Comparison of ENCODE assay signal across 8 mouse cellular contexts in genomic region chr3:89245688-89246171, GRCm38 (mm10). TPM values are rescaled to one million over a fixed set of nuclear protein-coding genes. Genes with fewer than 3 reads are reported as not detected.
DNase-seq lines count a peak whose midpoint lies in the region; ATAC-seq and TF ChIP-seq lines count a peak whose summit lies in the region.

Gene Krtcap2, plus strand, starts transcription at chr3:89245966.

- H3K9me3 ChIP-seq in forebrain, embryonic 12.5 days = no peaks in the 10 kb centered on the region
- no peaks in the 10 kb centered on the region for H3K9me3 ChIP-seq in heart, embryonic 16.5 days (replicated peaks; ENCODE audit: control insufficient read depth, low read length)
- no peaks in the 10 kb centered on the region for H3K9me3 ChIP-seq in midbrain, embryonic 12.5 days

- DNase-seq in left cerebral cortex, adult 18-20 months (ENCODE audit: low spot score in 2 of 2) = peak; percentile 63 to 74
- DNase-seq in left cerebral cortex, adult 11 months (ENCODE audit: low spot score) = no peak
- peak; percentile 70 to 77 for DNase-seq in layer of hippocampus, postnatal 36 days
- peak; percentile 53 for DNase-seq in thymus, postnatal 0 days (ENCODE audit: low spot score)

- TF ChIP-seq POLR2A in bone marrow, adult 2 months (IDR thresholded peaks at IDR 0.05; ENCODE audit: borderline replicate concordance, control insufficient read depth, low read depth, low read length) = no peak

- peak within 1 kb of the TSS; percentile 93 for H3K4me3 ChIP-seq in bone marrow, adult 2 months (replicated peaks; ENCODE audit: control insufficient read depth, low read depth, low read length)
- peak within 1 kb of the TSS; percentile 67 for H3K4me3 ChIP-seq in forebrain, embryonic 12.5 days (replicated peaks)
- H3K4me3 ChIP-seq in heart, embryonic 16.5 days (ENCODE audit: low read length) = peak within 1 kb of the TSS; percentile 87
- H3K4me3 ChIP-seq in midbrain, embryonic 12.5 days = peak within 1 kb of the TSS; percentile 78

- peak within 1 kb of the TSS; percentile 16; the same call in 1 of the 2 replicates for H3K27ac ChIP-seq in bone marrow, adult 2 months (ENCODE audit: control insufficient read depth, insufficient read depth, low read depth, low read length, poor library complexity)
- peak within 1 kb of the TSS; percentile 89 for H3K27ac ChIP-seq in forebrain, embryonic 12.5 days
- peak within 1 kb of the TSS; percentile 72 for H3K27ac ChIP-seq in heart, embryonic 16.5 days (ENCODE audit: low read length)
- peak within 1 kb of the TSS; percentile 90 for H3K27ac ChIP-seq in midbrain, embryonic 12.5 days (replicated peaks)

- WGBS in bone marrow, adult 2 months = 6% methylated on average over 20 of the region's 20 CpGs
- 4% methylated on average over 20 of the region's 20 CpGs for WGBS in forebrain, embryonic 12.5 days
- WGBS in heart, embryonic 16.5 days = 4% methylated on average over 20 of the region's 20 CpGs
- WGBS in midbrain, embryonic 12.5 days = 6% methylated on average over 20 of the region's 20 CpGs

- H3K9ac ChIP-seq in forebrain, embryonic 12.5 days = peak within 1 kb of the TSS; percentile 78
- H3K9ac ChIP-seq in heart, embryonic 16.5 days (ENCODE audit: low read length) = peak within 1 kb of the TSS; percentile 83
- H3K9ac ChIP-seq in midbrain, embryonic 12.5 days (replicated peaks) = peak within 1 kb of the TSS; percentile 78

- H3K4me1 ChIP-seq in bone marrow, adult 2 months (ENCODE audit: control insufficient read depth, insufficient read depth, low read length) = peaks cover 5% of the 10 kb centered on the region
- peaks cover 54% of the 10 kb centered on the region for H3K4me1 ChIP-seq in forebrain, embryonic 12.5 days
- peaks cover 24% of the 10 kb centered on the region for H3K4me1 ChIP-seq in heart, embryonic 16.5 days (ENCODE audit: control insufficient read depth, insufficient read depth, low read length)
- peaks cover 48% of the 10 kb centered on the region for H3K4me1 ChIP-seq in midbrain, embryonic 12.5 days

- H3K4me2 ChIP-seq in forebrain, embryonic 12.5 days = peak within 1 kb of the TSS; percentile 91
- H3K4me2 ChIP-seq in heart, embryonic 16.5 days (ENCODE audit: low read depth, low read length) = peak within 1 kb of the TSS; percentile 84
- H3K4me2 ChIP-seq in midbrain, embryonic 12.5 days (replicated peaks) = peak within 1 kb of the TSS; percentile 91

- TF ChIP-seq CTCF in bone marrow, adult 2 months (IDR thresholded peaks at IDR 0.05; ENCODE audit: control insufficient read depth, insufficient read depth, low read length) = no peak

- peaks cover 34% of the 10 kb centered on the region for H3K36me3 ChIP-seq in forebrain, embryonic 12.5 days (replicated peaks)
- peaks cover 8% of the 10 kb centered on the region; the same call in 1 of the 2 replicates for H3K36me3 ChIP-seq in heart, embryonic 16.5 days (ENCODE audit: control insufficient read depth, insufficient read depth)
- peaks cover 15% of the 10 kb centered on the region; the same call in 1 of the 2 replicates for H3K36me3 ChIP-seq in midbrain, embryonic 12.5 days

- ATAC-seq in forebrain, embryonic 12.5 days (ENCODE audit: low FRiP score) = peak; percentile 45
- no peak for ATAC-seq in heart, embryonic 16.5 days (replicated peaks; ENCODE audit: extremely low read depth, insufficient read depth, low FRiP score)
- peak; percentile 35 for ATAC-seq in midbrain, embryonic 12.5 days (ENCODE audit: low FRiP score, low read depth)

- H3K27me3 ChIP-seq in forebrain, embryonic 12.5 days = peaks cover 3% of the 10 kb centered on the region; the same call in 1 of the 2 replicates
- peaks cover 11% of the 10 kb centered on the region for H3K27me3 ChIP-seq in heart, embryonic 16.5 days (ENCODE audit: control insufficient read depth, insufficient read depth, low read length)
- H3K27me3 ChIP-seq in midbrain, embryonic 12.5 days = peaks cover 12% of the 10 kb centered on the region; the same call in 1 of the 2 replicates

RNA-seq across cellular contexts. Expression of gene Krtcap2, which starts in this region (rescaled TPM):
- 10 to 100 TPM; 66.0 to 67.7 TPM for total RNA-seq in left cerebral cortex, adult 18-20 months (2021)
- 47.8 and 69.5 TPM in 2 replicates for polyA plus RNA-seq in bone marrow, adult 2 months (2011; ENCODE audit: insufficient read depth, insufficient read length, low replicate concordance, missing spikeins)
- polyA plus RNA-seq in forebrain, embryonic 12.5 days (2016; fragmentation: Nextera tagmentation; extraction: Ambion mirVana) = 249 and 252 TPM in 2 replicates
- polyA plus RNA-seq in heart, embryonic 16.5 days (2015; fragmentation: Nextera tagmentation; extraction: Ambion mirVana) = 202 and 234 TPM in 2 replicates
- total RNA-seq in layer of hippocampus, postnatal 36 days (2021) = 10 to 100 TPM; 71.4 to 86.2 TPM
- 253 and 255 TPM in 2 replicates for polyA plus RNA-seq in midbrain, embryonic 12.5 days (2016; fragmentation: Nextera tagmentation; extraction: Ambion mirVana)
- 304 and 318 TPM in 2 replicates for polyA plus RNA-seq in thymus, postnatal 0 days (2015; fragmentation: Nextera tagmentation; extraction: Ambion mirVana)

Comparison
In these comparisons a context has a peak if more than half of its experiments do, and no peak if none do; other contexts are left out.
1. H3K27ac ChIP-seq: peak in every context shown above with its lines; median percentile 90 in midbrain, embryonic 12.5 days; 89 in forebrain, embryonic 12.5 days; 72 in heart, embryonic 16.5 days; 16 in bone marrow, adult 2 months.